Mouse (Mus musculus): ENCODE measurements at regions not wholly inside any gene's neighbourhood (a gene's known extent, or its start where the extent isn't known, plus 50 kb on each side); places are given as distances from the start of the nearest gene placed in this dataset.

- no peaks in the 10 kb centered on the region for H3K9me3 ChIP-seq (replicated peaks; ENCODE audit: control insufficient read depth, insufficient read depth, low read length, poor library complexity, severe bottlenecking)
- H3K36me3 ChIP-seq (ENCODE audit: control insufficient read depth, insufficient read depth, low read length, poor library complexity, severe bottlenecking): no peaks in the 10 kb centered on the region
- H3K9ac ChIP-seq (ENCODE audit: low read depth, poor library complexity, severe bottlenecking): no peak overlapping the region
- peak; percentile 42 for TF ChIP-seq CTCF (IDR thresholded peaks at IDR 0.05; ENCODE audit: low read depth, low read length)
- no peak for TF ChIP-seq POLR2A (IDR thresholded peaks at IDR 0.05; ENCODE audit: insufficient read depth, low read length)
- TF ChIP-seq EP300 (IDR thresholded peaks at IDR 0.05; ENCODE audit: insufficient read depth, low read depth, low read length): no peak
- no peak overlapping the region for H3K27ac ChIP-seq (ENCODE audit: insufficient read depth, low read length)
- no peak overlapping the region for H3K4me3 ChIP-seq (ENCODE audit: low read depth, low read length)
- no peaks in the 10 kb centered on the region for H3K4me1 ChIP-seq (ENCODE audit: control insufficient read depth, insufficient read depth, low read length)
- H3K27me3 ChIP-seq (ENCODE audit: control insufficient read depth, insufficient read depth, low read length, poor library complexity, severe bottlenecking): no peaks in the 10 kb centered on the region
These were observed 62.8 kb upstream of the Las1l start for GRCm38 (mm10) chrX:96019556-96019955.

- TF ChIP-seq EP300 (IDR thresholded peaks at IDR 0.05; ENCODE audit: insufficient read depth, low read depth, low read length): no peak
- no peak for TF ChIP-seq CTCF (IDR thresholded peaks at IDR 0.05; ENCODE audit: low read depth, low read length)
- no peak for TF ChIP-seq POLR2A (IDR thresholded peaks at IDR 0.05; ENCODE audit: insufficient read depth, low read length)
- Histone ChIP-seq H3K27ac (ENCODE audit: insufficient read depth, low read length) (no peak overlapping the region), H3K4me3 (ENCODE audit: low read depth, low read length) (no peak overlapping the region), H3K9ac (ENCODE audit: low read depth, poor library complexity, severe bottlenecking) (no peak overlapping the region), H3K4me1 (ENCODE audit: control insufficient read depth, insufficient read depth, low read length) (no peaks in the 10 kb centered on the region), H3K36me3 (ENCODE audit: control insufficient read depth, insufficient read depth, low read length, poor library complexity, severe bottlenecking) (no peaks in the 10 kb centered on the region), H3K27me3 (ENCODE audit: control insufficient read depth, insufficient read depth, low read length, poor library complexity, severe bottlenecking) (no peaks in the 10 kb centered on the region), H3K9me3 (replicated peaks; ENCODE audit: control insufficient read depth, insufficient read depth, low read length, poor library complexity, severe bottlenecking) (no peaks in the 10 kb centered on the region)
These were observed 63.6 kb upstream of the Las1l start for GRCm38 (mm10) chrX:96020407-96020806.

GRCm38 (mm10) chrX:96025374-96025773, 68.6 kb upstream of the Las1l start:
- Histone ChIP-seq H3K4me3 (ENCODE audit: low read depth, low read length) (no peak overlapping the region), H3K36me3 (ENCODE audit: control insufficient read depth, insufficient read depth, low read length, poor library complexity, severe bottlenecking) (no peaks in the 10 kb centered on the region), H3K27ac (ENCODE audit: insufficient read depth, low read length) (no peak overlapping the region), H3K27me3 (ENCODE audit: control insufficient read depth, insufficient read depth, low read length, poor library complexity, severe bottlenecking) (no peaks in the 10 kb centered on the region), H3K4me1 (ENCODE audit: control insufficient read depth, insufficient read depth, low read length) (no peaks in the 10 kb centered on the region), H3K9ac (ENCODE audit: low read depth, poor library complexity, severe bottlenecking) (no peak overlapping the region), H3K9me3 (replicated peaks; ENCODE audit: control insufficient read depth, insufficient read depth, low read length, poor library complexity, severe bottlenecking) (no peaks in the 10 kb centered on the region)
- no peak for TF ChIP-seq POLR2A (IDR thresholded peaks at IDR 0.05; ENCODE audit: insufficient read depth, low read length)
- no peak for TF ChIP-seq CTCF (IDR thresholded peaks at IDR 0.05; ENCODE audit: low read depth, low read length)
- no peak for TF ChIP-seq EP300 (IDR thresholded peaks at IDR 0.05; ENCODE audit: insufficient read depth, low read depth, low read length)

GRCm38 (mm10) chrX:96025876-96026275, 69.1 kb upstream of the Las1l start:
- H3K36me3 ChIP-seq (ENCODE audit: control insufficient read depth, insufficient read depth, low read length, poor library complexity, severe bottlenecking): no peaks in the 10 kb centered on the region
- no peak overlapping the region for H3K27ac ChIP-seq (ENCODE audit: insufficient read depth, low read length)
- H3K27me3 ChIP-seq (ENCODE audit: control insufficient read depth, insufficient read depth, low read length, poor library complexity, severe bottlenecking): no peaks in the 10 kb centered on the region
- TF ChIP-seq CTCF (IDR thresholded peaks at IDR 0.05; ENCODE audit: low read depth, low read length) (no peak), EP300 (IDR thresholded peaks at IDR 0.05; ENCODE audit: insufficient read depth, low read depth, low read length) (no peak), POLR2A (IDR thresholded peaks at IDR 0.05; ENCODE audit: insufficient read depth, low read length) (no peak)
- H3K4me3 ChIP-seq (ENCODE audit: low read depth, low read length): no peak overlapping the region
- H3K9me3 ChIP-seq (replicated peaks; ENCODE audit: control insufficient read depth, insufficient read depth, low read length, poor library complexity, severe bottlenecking): no peaks in the 10 kb centered on the region
- H3K4me1 ChIP-seq (ENCODE audit: control insufficient read depth, insufficient read depth, low read length): no peaks in the 10 kb centered on the region
- no peak overlapping the region for H3K9ac ChIP-seq (ENCODE audit: low read depth, poor library complexity, severe bottlenecking)

- H3K36me3 ChIP-seq (ENCODE audit: control insufficient read depth, insufficient read depth, low read length, poor library complexity, severe bottlenecking): no peaks in the 10 kb centered on the region
- TF ChIP-seq EP300 (IDR thresholded peaks at IDR 0.05; ENCODE audit: insufficient read depth, low read depth, low read length) (no peak), POLR2A (IDR thresholded peaks at IDR 0.05; ENCODE audit: insufficient read depth, low read length) (no peak), CTCF (IDR thresholded peaks at IDR 0.05; ENCODE audit: low read depth, low read length) (no peak)
- no peaks in the 10 kb centered on the region for H3K9me3 ChIP-seq (replicated peaks; ENCODE audit: control insufficient read depth, insufficient read depth, low read length, poor library complexity, severe bottlenecking)
- H3K27ac ChIP-seq (ENCODE audit: insufficient read depth, low read length): no peak overlapping the region
- no peaks in the 10 kb centered on the region for H3K27me3 ChIP-seq (ENCODE audit: control insufficient read depth, insufficient read depth, low read length, poor library complexity, severe bottlenecking)
- H3K4me3 ChIP-seq (ENCODE audit: low read depth, low read length): no peak overlapping the region
- no peaks in the 10 kb centered on the region for H3K4me1 ChIP-seq (ENCODE audit: control insufficient read depth, insufficient read depth, low read length)
- no peak overlapping the region for H3K9ac ChIP-seq (ENCODE audit: low read depth, poor library complexity, severe bottlenecking)
These were observed 64.3 kb upstream of the Msn start for GRCm38 (mm10) chrX:96031591-96031990.

GRCm38 (mm10) chrX:96035307-96035706, 60.5 kb upstream of the Msn start:
- no peaks in the 10 kb centered on the region for H3K4me1 ChIP-seq (ENCODE audit: control insufficient read depth, insufficient read depth, low read length)
- H3K4me3 ChIP-seq (ENCODE audit: low read depth, low read length): no peak overlapping the region
- H3K36me3 ChIP-seq (ENCODE audit: control insufficient read depth, insufficient read depth, low read length, poor library complexity, severe bottlenecking): no peaks in the 10 kb centered on the region
- H3K9me3 ChIP-seq (replicated peaks; ENCODE audit: control insufficient read depth, insufficient read depth, low read length, poor library complexity, severe bottlenecking): no peaks in the 10 kb centered on the region
- TF ChIP-seq EP300 (IDR thresholded peaks at IDR 0.05; ENCODE audit: insufficient read depth, low read depth, low read length): no peak
- TF ChIP-seq POLR2A (IDR thresholded peaks at IDR 0.05; ENCODE audit: insufficient read depth, low read length): no peak
- TF ChIP-seq CTCF (IDR thresholded peaks at IDR 0.05; ENCODE audit: low read depth, low read length): no peak
- no peak overlapping the region for H3K27ac ChIP-seq (ENCODE audit: insufficient read depth, low read length)
- H3K9ac ChIP-seq (ENCODE audit: low read depth, poor library complexity, severe bottlenecking): no peak overlapping the region
- no peaks in the 10 kb centered on the region for H3K27me3 ChIP-seq (ENCODE audit: control insufficient read depth, insufficient read depth, low read length, poor library complexity, severe bottlenecking)

All from ES-Bruce4 (cell line).